In the genomic region with DNA sequence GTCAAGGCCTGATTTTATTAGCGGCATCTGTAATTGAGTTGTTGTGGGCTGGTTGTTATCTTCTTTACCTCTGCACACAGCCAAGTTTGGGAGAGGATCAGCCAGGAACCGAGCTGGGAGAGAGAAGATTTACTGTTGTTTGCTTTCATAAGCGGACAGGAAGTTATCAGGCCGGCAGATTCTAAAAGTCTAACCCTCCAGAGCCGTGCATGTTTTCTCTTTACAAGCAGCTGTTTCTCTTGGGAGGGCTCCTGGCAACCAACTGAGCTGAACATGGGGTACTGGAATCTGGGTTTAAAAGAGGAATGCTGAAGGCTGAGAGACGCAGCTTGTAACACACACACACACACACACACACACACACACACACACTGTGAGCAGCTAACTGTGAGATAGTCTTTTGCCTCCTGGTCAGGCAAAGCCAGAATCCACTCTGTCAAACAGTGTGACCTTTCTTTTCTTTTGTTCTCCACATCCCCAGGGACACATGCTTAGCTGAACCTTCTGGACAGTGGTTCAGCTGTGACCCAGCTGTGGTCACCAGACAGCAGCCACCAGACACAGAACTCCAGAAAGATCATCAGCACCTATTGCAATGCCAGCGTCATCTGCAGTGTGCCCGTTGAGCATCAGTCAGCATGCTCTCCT, we compare ENCODE assay signal across 9 mouse cellular contexts.
DNase-seq lines count a peak whose midpoint lies in the region; ATAC-seq lines count a peak whose summit lies in the region.
"Had no signal": no experiment of that assay in that cellular context is flagged by ENCODE, and none has a peak within 500 bp of the region (broad histone marks: within the 10 kb centered on the region; RNA-seq: fewer than 3 reads in every experiment).

No protein-coding gene starts in this region.

- H3K9ac ChIP-seq in heart, embryonic 12.5 days: no peak overlapping the region
- no peak overlapping the region for H3K9ac ChIP-seq in kidney, embryonic 15.5 days
- H3K9ac ChIP-seq in midbrain, embryonic 13.5 days (replicated peaks): no peak overlapping the region
- H3K9ac ChIP-seq in forebrain, embryonic 13.5 days: no peak overlapping the region

- H3K4me1 ChIP-seq in heart, embryonic 12.5 days (replicated peaks): peaks cover 25% of the 10 kb centered on the region
- peaks cover 26% of the 10 kb centered on the region for H3K4me1 ChIP-seq in kidney, embryonic 15.5 days
- H3K4me1 ChIP-seq in midbrain, embryonic 13.5 days (replicated peaks): peaks cover 8% of the 10 kb centered on the region
- 0 out of 2 replicates have a peak, but pooled peaks cover 3% of the 10 kb centered on the region for H3K4me1 ChIP-seq in forebrain, embryonic 13.5 days

- H3K4me2 ChIP-seq in heart, embryonic 12.5 days: peak overlapping the region; percentile 27
- H3K4me2 ChIP-seq in kidney, embryonic 15.5 days: no peak overlapping the region
- H3K4me2 ChIP-seq in midbrain, embryonic 13.5 days (replicated peaks): no peak overlapping the region
- H3K4me2 ChIP-seq in forebrain, embryonic 13.5 days: no peak overlapping the region

- no peaks in the 10 kb centered on the region for H3K9me3 ChIP-seq in heart, embryonic 12.5 days (replicated peaks)
- no peaks in the 10 kb centered on the region for H3K9me3 ChIP-seq in kidney, embryonic 15.5 days (replicated peaks)
- no peaks in the 10 kb centered on the region for H3K9me3 ChIP-seq in midbrain, embryonic 13.5 days
- H3K9me3 ChIP-seq in forebrain, embryonic 13.5 days (replicated peaks): no peaks in the 10 kb centered on the region

- 26% methylated on average over 8 of the region's 8 CpGs for WGBS in heart, embryonic 12.5 days
- 33% methylated on average over 8 of the region's 8 CpGs for WGBS in kidney, embryonic 15.5 days
- 57% methylated on average over 8 of the region's 8 CpGs for WGBS in midbrain, embryonic 13.5 days
- WGBS in forebrain, embryonic 13.5 days: 70% methylated on average over 8 of the region's 8 CpGs

- H3K4me3 ChIP-seq in heart, embryonic 12.5 days: no peak overlapping the region
- no peak overlapping the region for H3K4me3 ChIP-seq in kidney, embryonic 15.5 days (replicated peaks)
- H3K4me3 ChIP-seq in midbrain, embryonic 13.5 days (replicated peaks): no peak overlapping the region
- no peak overlapping the region for H3K4me3 ChIP-seq in forebrain, embryonic 13.5 days

- peak; percentile 22; the same call in 1 of the 2 replicates for ATAC-seq in heart, embryonic 12.5 days (ENCODE audit: insufficient number of reproducible peaks, low FRiP score)
- ATAC-seq in kidney, embryonic 15.5 days (replicated peaks; ENCODE audit: low FRiP score): peak; percentile 73
- 0 out of 2 replicates have a peak, but pooled peaks have one; percentile 45 for ATAC-seq in midbrain, embryonic 13.5 days
- ATAC-seq in inflammation-experienced regulatory T-cells, adult 6 months: no peak
- no peak for ATAC-seq in forebrain, embryonic 13.5 days
- ATAC-seq: Patski had no signal

- H3K27me3 ChIP-seq in heart, embryonic 12.5 days (replicated peaks): no peaks in the 10 kb centered on the region
- H3K27me3 ChIP-seq in kidney, embryonic 15.5 days: no peaks in the 10 kb centered on the region
- H3K27me3 ChIP-seq in midbrain, embryonic 13.5 days: no peaks in the 10 kb centered on the region
- H3K27me3 ChIP-seq in forebrain, embryonic 13.5 days: no peaks in the 10 kb centered on the region
- H3K27me3 ChIP-seq: Patski had no signal

- H3K27ac ChIP-seq in heart, embryonic 12.5 days (ENCODE audit: poor library complexity, severe bottlenecking): peak overlapping the region; percentile 59
- peak overlapping the region; percentile 69 for H3K27ac ChIP-seq in kidney, embryonic 15.5 days
- H3K27ac ChIP-seq in midbrain, embryonic 13.5 days: no peak overlapping the region
- no peak overlapping the region for H3K27ac ChIP-seq in forebrain, embryonic 13.5 days

- peak; percentile 25 to 66 for DNase-seq in urinary bladder, postnatal 36 days (ENCODE audit: low spot score in 2 of 2)
- DNase-seq in urinary bladder, adult 2 months (ENCODE audit: low spot score): no peak
- no peak for DNase-seq in thymus, postnatal 25 days

- no peaks in the 10 kb centered on the region for H3K36me3 ChIP-seq in heart, embryonic 12.5 days
- no peaks in the 10 kb centered on the region for H3K36me3 ChIP-seq in kidney, embryonic 15.5 days
- H3K36me3 ChIP-seq in midbrain, embryonic 13.5 days: no peaks in the 10 kb centered on the region
- no peaks in the 10 kb centered on the region for H3K36me3 ChIP-seq in forebrain, embryonic 13.5 days (ENCODE audit: poor library complexity, severe bottlenecking)

Comparison
In these comparisons a context has a peak if more than half of its experiments do, and no peak if none do; other contexts are left out.
1. DNase-seq: peak in urinary bladder, postnatal 36 days (2 of 2); none in urinary bladder, adult 2 months (single experiment) and thymus, postnatal 25 days (single experiment).
2. ATAC-seq: peak in heart, embryonic 12.5 days (single experiment), kidney, embryonic 15.5 days (single experiment) and midbrain, embryonic 13.5 days (single experiment); none in inflammation-experienced regulatory T-cells, adult 6 months (single experiment) and forebrain, embryonic 13.5 days (single experiment).
3. H3K27ac ChIP-seq: peak in heart, embryonic 12.5 days (single experiment) and kidney, embryonic 15.5 days (single experiment); none in midbrain, embryonic 13.5 days (single experiment) and forebrain, embryonic 13.5 days (single experiment).